Mouse (Mus musculus): Measurements from ENCODE around the gene Cygb.

- TF ChIP-seq CTCF (IDR thresholded peaks at IDR 0.05; ENCODE audit: borderline replicate concordance, extremely low read depth, insufficient read depth, insufficient read length) (no peak), POLR2A (IDR thresholded peaks at IDR 0.05; ENCODE audit: borderline replicate concordance, extremely low read depth, insufficient read depth, insufficient read length, poor library complexity, severe bottlenecking) (no peak)
Measured at GRCm38 (mm10) chr11:116669316-116669715, 15.2 kb upstream of the Cygb start.

Data from brain, embryonic 14.5 days (tissue).